Mouse (Mus musculus): ENCODE measurements around the gene Nfib.

Gene Nfib

GRCm38 (mm10) chr4:82248031-82248430 lies 457.5 kb downstream of the Nfib start:
- in situ Hi-C loops (cut with MboI; ENCODE audit: low pct_unique_long_range_greater_than_20kb in 1 of 2, low sequenced_read_pairs in 2 of 2, unreplicated experiment in 1 of 2): no loop called here

GRCm38 (mm10) chr4:82246290-82246689 lies 459.3 kb downstream of the Nfib start:
- in situ Hi-C loops (cut with MboI; ENCODE audit: low pct_unique_long_range_greater_than_20kb in 1 of 2, low sequenced_read_pairs in 2 of 2, unreplicated experiment in 1 of 2): no loop called here
